Mouse (Mus musculus) left cerebral cortex, postnatal 14 days (tissue): ENCODE results near the gene Swsap1. TPM values are rescaled to one million over a fixed set of nuclear protein-coding genes. Genes with fewer than 3 reads are reported as not detected.

Experiments
- DNase-seq, 2 experiments: peaks; one replicate each; pipeline ENCODE4 v3.0.0; 2021 to 2022; ENCODE audit warnings: low spot score in 2 of 2, mixed read lengths in 1 of 2
- intact Hi-C: fragments of 180-260 bp; cut with DNase I; formaldehyde crosslinking; loops from one replicate; pipeline ENCODE4 v1.15.1; 2025
- total RNA-seq, 2 experiments: library from RNA; stranded (reverse); gene quantifications; 2 replicates each; pipeline ENCODE4 v1.2.3; 2021

Gene Swsap1
- total RNA-seq, 2 experiments from 2014 or later: 14.4 to 15.0 TPM

- intact Hi-C loops: no loop called here
- DNase-seq: no peak
Observed at GRCm38 (mm10) chr9:21932445-21933137, 23.0 kb upstream of the Swsap1 start.

DNA sequence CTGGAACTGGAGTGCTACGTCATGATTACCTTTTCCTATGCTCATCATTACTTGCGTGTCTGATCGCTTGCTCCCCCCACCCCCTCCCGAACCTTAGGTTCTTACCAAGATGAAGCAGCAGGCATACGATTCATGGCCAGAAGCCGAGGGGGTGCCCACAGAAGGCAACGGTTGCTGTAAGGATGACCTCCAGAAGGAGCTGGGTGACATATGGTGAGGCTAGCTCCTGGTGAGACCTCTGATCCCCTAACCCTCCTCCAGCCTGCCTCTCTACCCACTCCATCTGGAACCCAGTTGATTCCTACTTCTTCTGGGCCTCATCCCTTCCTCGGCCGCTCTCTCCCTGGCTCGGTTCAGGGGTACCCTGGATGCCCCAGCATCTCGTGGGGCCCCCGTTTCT, 21.5 kb upstream of the Swsap1 start:
- DNase-seq: no peak
- intact Hi-C loops: no loop called here

DNA sequence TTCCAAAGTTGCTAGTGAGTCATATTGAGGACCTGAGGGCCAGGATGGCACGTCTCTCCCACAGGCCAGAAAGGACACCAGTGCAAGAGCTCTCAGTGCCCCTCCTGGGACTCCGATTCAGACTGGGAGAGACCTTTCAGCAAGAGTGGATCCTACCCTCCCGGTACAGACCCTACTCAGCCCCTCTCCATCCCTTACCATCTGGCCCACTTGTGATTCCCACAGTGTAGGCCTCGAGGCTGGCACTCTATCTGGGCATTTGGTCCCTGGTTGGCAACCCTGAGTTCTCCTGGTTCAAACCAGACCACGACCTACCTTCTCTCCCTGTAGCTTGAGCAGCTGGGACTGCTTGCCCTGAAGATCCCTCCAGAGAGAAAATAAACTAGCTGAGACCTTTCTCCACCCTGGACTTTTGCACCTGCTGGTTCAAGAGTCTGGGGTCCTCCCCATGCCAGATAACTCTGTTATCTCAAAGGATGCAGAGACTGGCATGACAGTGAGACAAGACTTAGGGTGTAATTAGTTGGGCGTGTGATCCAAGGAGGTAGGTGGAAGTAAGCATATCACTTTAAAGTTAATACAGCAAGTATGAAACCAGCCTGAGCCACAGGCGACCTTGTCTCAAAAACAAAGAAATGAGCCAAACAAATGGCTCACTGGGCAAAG, 20.0 kb upstream of the Swsap1 start:
- intact Hi-C loops: loop anchor here (2.0 kb wide), 1 partner anchor 19 kb away; the partner anchor contains the start of gene Swsap1
- no peak for DNase-seq

- intact Hi-C loops: loop anchor here (2.0 kb wide), 1 partner anchor 18 kb away; the partner anchor contains the start of gene Swsap1
- DNase-seq: peak; percentile 98
Observed at GRCm38 (mm10) chr9:21936692-21937570, 18.6 kb upstream of the Swsap1 start, which contains the start of gene Plppr2. Gene Plppr2 (plus strand): TSS chr9:21937033.

DNA sequence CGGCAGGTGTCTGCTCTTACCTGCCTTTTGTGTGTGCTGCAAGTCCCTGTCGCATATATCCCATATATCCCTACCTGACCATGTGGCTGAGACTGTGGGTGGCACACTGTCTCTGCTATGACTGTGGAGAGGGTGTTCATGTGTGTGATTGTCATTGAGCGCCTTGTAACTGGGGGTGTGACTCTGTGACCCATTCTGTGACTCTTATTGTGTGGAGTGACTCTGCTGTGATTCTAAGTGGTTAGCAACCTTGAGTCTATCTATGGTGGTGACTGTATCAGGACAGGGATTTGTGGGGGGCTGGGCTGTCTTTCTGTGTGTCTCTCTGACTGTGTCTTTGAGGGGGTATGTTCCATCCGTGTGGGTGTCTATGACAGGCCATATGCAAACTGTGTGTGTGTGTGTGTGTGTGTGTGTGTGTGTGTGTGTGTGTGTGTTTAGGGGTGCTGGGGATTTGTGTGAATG, 17.8 kb upstream of the Swsap1 start:
- DNase-seq: peak in 1 of 2 experiments; percentile 82
- intact Hi-C loops: loop anchor here (2.0 kb wide), 1 partner anchor 17 kb away; the partner anchor contains the start of gene Swsap1

- intact Hi-C loops: no loop called here
- no peak for DNase-seq
Observed at GRCm38 (mm10) chr9:21938234-21938855, 17.2 kb upstream of the Swsap1 start.

DNA sequence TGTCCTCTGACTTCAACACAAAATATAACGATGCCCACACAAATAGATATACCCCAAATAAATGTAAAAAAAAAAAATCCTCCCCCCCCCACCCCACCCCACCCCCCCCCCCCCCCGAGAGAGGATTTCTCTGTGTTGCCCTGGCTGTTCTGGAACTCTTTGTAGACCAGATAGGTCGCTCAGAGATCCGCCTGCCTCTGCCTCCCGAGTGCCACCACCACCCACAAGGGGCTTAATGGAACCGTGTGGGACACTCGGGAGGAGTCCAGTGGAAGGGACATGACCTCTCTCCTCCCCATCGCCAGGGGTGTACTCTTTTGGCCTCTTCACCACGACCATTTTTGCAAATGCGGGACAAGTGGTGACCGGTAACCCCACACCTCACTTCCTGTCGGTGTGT, 12.5 kb upstream of the Swsap1 start:
- intact Hi-C loops: no loop called here
- DNase-seq: no peak

DNA sequence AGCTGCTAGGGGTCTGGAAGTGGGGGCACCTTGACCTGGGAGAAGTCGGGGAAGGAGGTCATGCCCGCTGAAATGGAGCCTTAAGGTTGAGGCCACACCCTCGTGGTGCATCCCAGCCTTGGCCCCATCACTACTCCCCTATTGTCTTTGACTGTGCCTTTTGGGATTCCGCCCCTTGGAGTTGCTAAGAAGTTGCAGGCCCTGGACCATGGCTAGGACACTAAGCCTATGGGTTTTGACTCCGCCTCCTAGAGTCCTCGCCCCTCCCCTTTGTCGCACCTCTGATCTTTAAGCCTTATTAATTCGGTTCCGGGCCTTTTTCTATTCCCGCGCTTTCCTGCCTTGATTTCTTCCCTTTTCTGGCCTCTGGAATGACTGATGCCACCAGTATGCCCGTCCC, 11.9 kb upstream of the Swsap1 start:
- no peak for DNase-seq
- intact Hi-C loops: no loop called here

GRCm38 (mm10) chr9:21944267-21944666, 11.3 kb upstream of the Swsap1 start:
- intact Hi-C loops: no loop called here
- no peak for DNase-seq

- DNase-seq: no peak
- intact Hi-C loops: no loop called here
Observed at GRCm38 (mm10) chr9:21947540-21948130, 7.9 kb upstream of the Swsap1 start.

DNA sequence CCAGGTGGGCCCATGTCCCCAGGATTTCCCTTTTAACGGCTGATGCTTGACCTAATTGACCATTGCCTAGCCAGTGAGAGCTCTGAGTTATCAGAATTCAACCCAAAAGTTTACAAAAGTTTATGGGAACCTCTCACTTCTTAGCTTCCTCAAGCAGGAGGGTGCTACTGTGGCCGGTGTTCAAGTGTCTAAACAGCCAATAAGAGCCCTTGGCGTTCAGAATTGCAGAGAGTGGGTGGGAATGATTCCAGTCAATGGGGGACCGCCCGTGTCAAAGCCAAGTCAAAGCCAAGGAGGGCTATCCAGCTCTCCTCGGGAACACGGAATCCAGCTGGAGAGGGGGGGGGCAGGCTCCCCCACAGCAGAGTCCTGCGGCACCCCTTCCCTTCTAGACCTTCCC, 7.4 kb upstream of the Swsap1 start:
- no peak for DNase-seq
- intact Hi-C loops: no loop called here

- intact Hi-C loops: no loop called here
- DNase-seq: peak; percentile 34 to 81
Observed at GRCm38 (mm10) chr9:21948790-21949189, 6.8 kb upstream of the Swsap1 start.

DNA sequence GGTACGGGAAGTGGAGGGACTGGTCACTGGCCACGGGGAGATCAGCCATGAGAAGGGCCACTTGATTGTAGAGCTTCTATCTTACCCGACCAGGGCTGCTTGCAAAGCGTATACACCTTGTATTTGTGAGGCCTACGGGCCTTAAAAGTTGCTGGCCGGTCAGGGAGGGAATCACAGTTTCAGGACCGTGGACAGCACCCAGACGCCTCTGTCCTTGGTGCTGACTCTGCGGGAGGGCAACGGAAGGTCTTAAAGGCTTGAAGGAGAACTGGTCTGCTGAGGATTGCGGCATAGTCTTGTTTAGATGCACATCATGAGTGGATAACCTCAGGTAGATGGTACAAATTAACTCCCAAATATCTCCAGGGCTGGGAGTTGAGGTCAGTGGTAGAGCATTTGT, 5.2 kb upstream of the Swsap1 start:
- peak in 1 of 2 experiments; percentile 29 for DNase-seq
- intact Hi-C loops: loop anchor here (5.0 kb wide), 1 partner anchor 102 kb away; the partner anchor contains the start of gene Elavl3

DNA sequence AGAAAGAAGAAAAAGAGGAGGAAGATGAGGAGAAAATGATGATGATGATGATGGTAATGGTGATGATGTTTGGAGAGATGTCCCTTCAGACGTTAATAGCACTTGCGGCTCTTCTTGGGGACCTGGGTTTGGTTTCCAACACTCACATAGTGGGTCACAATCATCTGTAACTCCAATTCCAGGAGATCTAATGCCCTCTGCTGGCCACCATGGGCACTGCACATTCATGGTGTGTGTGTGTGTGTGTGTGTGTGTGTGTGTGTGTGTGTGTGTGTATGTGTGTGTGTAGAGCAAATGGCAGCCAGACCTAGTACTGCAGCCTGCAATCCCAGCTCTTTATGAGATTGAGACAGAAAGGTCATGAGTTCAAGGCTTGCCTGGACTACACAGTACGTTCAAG, 3.6 kb upstream of the Swsap1 start:
- intact Hi-C loops: loop anchor here (5.0 kb wide), 1 partner anchor 100 kb away; the partner anchor contains the start of gene Elavl3
- DNase-seq: no peak

- DNase-seq: peak; percentile 76 to 91
- intact Hi-C loops: loop anchor here (5.0 kb wide), 1 partner anchor 99 kb away; the partner anchor contains the start of gene Elavl3
Observed at GRCm38 (mm10) chr9:21953600-21953999, 2.0 kb upstream of the Swsap1 start.

- no peak for DNase-seq
- intact Hi-C loops: loop anchor here (2.0 to 5.0 kb wide), 2 partner anchors 18 to 98 kb away; partner anchors contain the start of genes Elavl3 and Plppr2
Observed at GRCm38 (mm10) chr9:21954635-21955034, 920 bp upstream of the Swsap1 start.

GRCm38 (mm10) chr9:21955225-21955569, 358 bp upstream of the Swsap1 start:
- DNase-seq: no peak
- intact Hi-C loops: loop anchor here (2.0 kb wide), 1 partner anchor 18 kb away; the partner anchor contains the start of gene Plppr2

GRCm38 (mm10) chr9:21958372-21958771, 2.8 kb downstream of the Swsap1 start:
- intact Hi-C loops: no loop called here
- DNase-seq: no peak

DNA sequence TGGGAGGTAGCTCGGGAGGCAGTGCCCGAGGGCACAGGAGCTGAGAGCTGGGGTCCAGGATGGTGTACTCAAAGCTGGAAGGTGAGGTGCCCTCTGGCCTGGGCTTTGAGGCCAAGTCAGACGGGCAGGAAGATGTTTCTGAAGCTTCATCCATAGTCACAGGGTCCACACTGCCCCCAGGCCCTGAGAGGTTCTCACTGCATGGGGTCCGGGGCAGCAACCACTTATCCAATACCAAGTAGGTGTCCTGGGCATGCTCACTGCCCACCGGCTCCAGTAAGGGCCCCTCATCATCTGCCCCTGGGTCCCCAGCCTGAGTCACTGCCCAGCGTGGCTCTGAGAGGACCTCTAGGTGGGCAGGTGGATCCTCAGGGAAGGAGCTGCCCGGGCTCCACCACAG, 3.7 kb downstream of the Swsap1 start:
- intact Hi-C loops: no loop called here
- DNase-seq: no peak
